Mouse (Mus musculus) forebrain, embryonic 10.5 days (tissue): ENCODE measurements around the gene Trabd2b. TPM values are rescaled to one million over a fixed set of nuclear protein-coding genes. Genes with fewer than 3 reads are reported as not detected.

Experiments
- DNase-seq: peaks from one replicate; pipeline ENCODE4 v3.0.0-alpha.2; 2017; ENCODE audit warnings: low spot score; ENCODE audit errors: extremely low spot score
- H3K27ac ChIP-seq: fragments of 300-500 bp; sonication (generic); 2 replicates; pipeline ENCODE4 v1.5.1; 2016; ENCODE audit warnings: mild to moderate bottlenecking
- H3K27me3 ChIP-seq: fragments of 300-500 bp; sonication (generic); 2 replicates; pipeline ENCODE4 v1.6.1; 2016; ENCODE audit warnings: mild to moderate bottlenecking; ENCODE audit not compliant: poor library complexity, severe bottlenecking
- H3K36me3 ChIP-seq: fragments of 300-500 bp; sonication (generic); replicated peaks from 2 replicates; pipeline ENCODE4 v1.6.1; 2016; ENCODE audit warnings: mild to moderate bottlenecking, moderate library complexity
- H3K4me1 ChIP-seq: fragments of 300-500 bp; sonication (generic); 2 replicates; pipeline ENCODE4 v1.6.1; 2016
- H3K4me3 ChIP-seq: fragments of 300-500 bp; sonication (generic); 2 replicates; pipeline ENCODE4 v1.5.1; 2016; ENCODE audit warnings: mild to moderate bottlenecking, moderate library complexity
- H3K9me3 ChIP-seq: fragments of 300-500 bp; sonication (generic); 2 replicates; pipeline ENCODE4 v1.6.1; 2016; ENCODE audit warnings: mild to moderate bottlenecking, moderate library complexity
- WGBS: fragments of 180-500 bp; shearing (Covaris S2); methylation state at CpG from one replicate; pipeline ENCODE4 v1.1.7; 2016; 5-methylcytosine and 5-hydroxymethylcytosine counted together
- polyA plus RNA-seq: library from polyadenylated mRNA; unstranded; fragments of >200 nt; fragmentation: Nextera tagmentation; extraction: Ambion mirVana; gene quantifications from 2 replicates; pipeline ENCODE4 v1.2.1, GENCODE M21; 2016

Trabd2b gene
- polyA plus RNA-seq, 1 experiment from 2014 or later: 1.0 TPM

DNA sequence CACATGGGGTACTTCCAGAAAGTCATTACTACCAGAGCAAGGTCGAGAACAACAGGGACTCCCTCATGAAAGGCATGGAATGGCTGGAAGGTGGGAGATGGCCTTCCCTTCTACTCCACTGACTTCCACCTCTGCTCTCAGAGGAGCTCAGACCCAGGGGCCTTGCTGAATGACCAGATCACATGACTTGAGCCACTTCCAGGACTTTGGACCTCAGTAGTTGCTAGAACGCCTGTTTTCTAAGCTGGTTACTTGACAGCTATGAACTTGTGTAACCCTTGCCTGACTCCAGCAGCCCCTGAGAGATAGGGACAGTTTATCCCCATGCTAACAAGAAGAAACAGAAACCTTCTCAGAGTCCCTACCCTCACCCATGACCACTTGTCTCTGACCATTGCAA is 50.6 kb downstream of the Trabd2b start:
- Histone ChIP-seq H3K4me3 (no peak overlapping the region), H3K9me3 (no peaks in the 10 kb centered on the region), H3K4me1 (peaks cover 18% of the 10 kb centered on the region), H3K27me3 (no peaks in the 10 kb centered on the region), H3K27ac (no peak overlapping the region), H3K36me3 (no peaks in the 10 kb centered on the region)
- 87% methylated on average over 2 of the region's 2 CpGs for WGBS
- DNase-seq: no peak

DNA sequence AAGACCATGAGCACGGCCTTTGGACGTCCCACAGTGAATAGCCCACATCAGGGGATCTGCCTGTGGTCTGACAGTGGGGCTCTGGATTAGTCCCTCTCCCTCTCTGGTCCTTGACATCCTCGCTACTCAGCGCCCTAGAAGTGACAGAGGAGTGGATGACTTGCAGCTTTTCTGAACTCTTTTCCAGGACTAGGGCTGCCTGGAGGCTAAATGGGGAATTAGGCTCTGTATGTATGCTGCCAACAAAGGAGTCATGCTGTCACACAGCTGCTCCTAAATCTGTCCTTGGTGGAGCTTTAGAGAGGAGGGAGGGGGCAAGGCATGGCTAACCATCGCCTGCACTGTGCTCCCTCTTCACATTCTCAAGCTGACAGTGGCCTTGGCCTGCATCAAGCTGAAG is 53.1 kb downstream of the Trabd2b start:
- no peaks in the 10 kb centered on the region for H3K36me3 ChIP-seq
- H3K27ac ChIP-seq: no peak overlapping the region
- H3K4me1 ChIP-seq: peaks cover 18% of the 10 kb centered on the region
- DNase-seq: no peak
- WGBS: 17% methylated on average over 5 of the region's 5 CpGs
- no peaks in the 10 kb centered on the region for H3K9me3 ChIP-seq
- H3K27me3 ChIP-seq: no peaks in the 10 kb centered on the region
- H3K4me3 ChIP-seq: no peak overlapping the region

DNA sequence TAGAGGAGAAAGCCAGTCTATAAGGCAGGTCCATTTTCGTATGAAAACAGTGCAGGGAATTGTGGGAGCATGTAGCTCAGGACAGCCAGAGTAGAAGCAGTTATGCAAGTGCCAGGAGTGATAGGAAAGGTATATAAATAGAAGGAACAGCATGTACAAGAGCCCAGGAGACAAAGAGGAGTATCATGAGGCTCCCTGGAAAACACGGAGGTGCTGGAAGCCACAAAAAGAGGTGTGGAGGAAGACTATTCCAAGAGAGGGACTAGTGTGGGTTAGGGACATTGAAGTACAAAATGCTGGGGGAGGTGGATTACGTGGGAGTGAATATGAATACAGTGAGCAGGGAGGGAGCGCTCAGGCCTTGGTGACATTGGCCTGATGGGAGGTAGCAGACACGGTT is 53.9 kb downstream of the Trabd2b start:
- H3K27ac ChIP-seq: no peak overlapping the region
- no peaks in the 10 kb centered on the region for H3K27me3 ChIP-seq
- no peaks in the 10 kb centered on the region for H3K36me3 ChIP-seq
- WGBS: 86% methylated on average over 5 of the region's 5 CpGs
- DNase-seq: no peak
- H3K4me1 ChIP-seq: peaks cover 18% of the 10 kb centered on the region
- H3K9me3 ChIP-seq: no peaks in the 10 kb centered on the region
- H3K4me3 ChIP-seq: no peak overlapping the region

DNA sequence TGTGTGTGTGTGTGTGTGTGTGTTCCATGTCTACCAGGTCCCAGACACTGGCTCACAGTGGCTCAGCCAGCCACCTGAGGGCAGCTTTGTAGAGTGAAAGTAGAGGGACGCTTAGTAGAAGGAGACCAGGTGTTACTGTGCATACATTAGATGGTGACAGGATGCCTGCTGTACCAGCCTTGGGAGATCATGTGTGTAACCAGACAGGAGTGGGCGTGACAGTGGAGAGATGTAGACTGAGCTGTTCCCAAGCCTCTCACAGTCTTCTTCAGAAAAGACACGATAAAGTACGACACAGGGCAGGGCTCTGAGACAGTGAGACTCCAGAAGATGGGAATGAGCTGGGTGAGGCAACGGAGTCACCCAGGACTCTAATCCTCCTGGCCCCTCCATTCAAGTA is 54.6 kb downstream of the Trabd2b start:
- H3K36me3 ChIP-seq: no peaks in the 10 kb centered on the region
- peaks cover 18% of the 10 kb centered on the region for H3K4me1 ChIP-seq
- DNase-seq: no peak
- no peaks in the 10 kb centered on the region for H3K9me3 ChIP-seq
- H3K4me3 ChIP-seq: no peak overlapping the region
- 78% methylated on average over 5 of the region's 5 CpGs for WGBS
- H3K27me3 ChIP-seq: no peaks in the 10 kb centered on the region
- no peak overlapping the region for H3K27ac ChIP-seq

DNA sequence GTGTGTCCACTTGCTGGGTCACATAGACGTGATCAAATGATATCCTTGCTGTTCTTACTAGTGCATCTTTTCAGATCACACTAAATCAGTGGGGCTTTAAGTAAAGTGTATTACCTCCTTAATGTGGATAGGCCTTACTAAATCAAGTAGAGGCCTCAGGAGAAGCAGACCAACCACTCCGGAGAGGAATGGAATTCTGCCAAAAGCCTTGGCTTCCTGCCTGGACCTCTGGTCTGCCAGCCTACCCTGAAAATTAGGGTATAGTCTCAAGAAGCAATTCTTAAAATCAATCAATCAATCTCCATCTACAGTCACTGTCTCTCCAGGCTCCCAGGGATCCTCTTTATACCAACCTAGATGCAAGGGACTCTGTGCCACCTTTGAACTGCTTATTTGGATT is 59.1 kb downstream of the Trabd2b start:
- no peak for DNase-seq
- H3K4me1 ChIP-seq: peaks cover 19% of the 10 kb centered on the region
- H3K27me3 ChIP-seq: no peaks in the 10 kb centered on the region; the same call in 1 of the 2 replicates
- H3K4me3 ChIP-seq: no peak overlapping the region
- no peaks in the 10 kb centered on the region for H3K36me3 ChIP-seq
- no peak overlapping the region for H3K27ac ChIP-seq
- WGBS: 81% methylated on average over 2 of the region's 2 CpGs
- no peaks in the 10 kb centered on the region for H3K9me3 ChIP-seq

DNA sequence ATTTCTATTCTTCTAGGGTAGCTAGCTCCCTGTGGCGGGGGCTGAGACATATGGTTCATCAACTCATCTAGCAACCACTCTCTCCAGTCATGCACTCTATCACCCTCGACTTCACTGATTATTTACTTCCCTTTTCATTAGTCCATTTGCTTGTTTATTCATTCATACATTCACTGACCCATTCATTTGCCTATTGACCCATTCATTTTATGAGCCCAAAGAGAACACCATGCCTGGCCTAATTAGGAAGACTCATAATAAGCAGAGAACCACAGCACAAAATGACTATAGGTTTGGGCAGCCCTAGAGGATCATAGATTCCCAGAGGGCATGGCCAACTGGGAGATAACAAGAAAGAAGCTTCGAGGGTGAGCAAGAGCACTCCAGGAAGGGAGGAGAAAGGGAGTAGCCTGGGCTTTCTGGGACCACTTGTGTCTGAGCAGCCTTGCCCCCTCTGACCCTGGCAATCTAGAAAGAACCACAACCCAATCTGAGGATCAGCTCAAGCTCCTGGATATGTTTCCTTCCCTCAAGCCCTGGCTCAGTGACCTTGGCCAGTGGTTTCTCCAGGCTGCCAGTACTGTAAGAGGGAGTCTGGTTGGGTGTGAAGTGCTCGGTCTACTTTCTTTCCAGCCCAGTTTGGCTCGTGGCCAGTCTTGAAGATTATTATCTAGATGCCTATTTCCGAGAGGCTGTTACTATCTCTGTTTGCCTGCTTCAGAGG is 61.0 kb downstream of the Trabd2b start:
- Histone ChIP-seq H3K4me1 (peaks cover 22% of the 10 kb centered on the region), H3K27me3 (no peaks in the 10 kb centered on the region; the same call in 1 of the 2 replicates), H3K4me3 (no peak overlapping the region), H3K36me3 (no peaks in the 10 kb centered on the region), H3K27ac (no peak overlapping the region), H3K9me3 (no peaks in the 10 kb centered on the region)
- 68% methylated on average over 6 of the region's 6 CpGs for WGBS
- DNase-seq: no peak

DNA sequence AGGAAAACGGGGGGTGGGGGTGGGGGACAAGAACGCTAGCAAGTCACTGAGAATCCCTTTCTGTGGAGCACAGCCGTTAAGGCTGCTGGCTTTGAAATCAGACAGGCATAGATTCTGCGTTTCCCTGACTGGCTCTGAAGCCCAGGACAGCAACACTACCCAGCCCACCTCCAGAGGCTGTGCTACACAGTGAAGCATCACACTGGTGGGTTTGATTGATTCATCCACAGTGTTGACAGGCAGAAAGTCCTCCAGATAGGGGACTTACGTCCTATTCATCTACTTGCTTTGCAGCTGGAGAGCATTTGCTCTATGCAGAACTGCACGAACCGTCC is 61.5 kb downstream of the Trabd2b start:
- 78% methylated on average over 7 of the region's 7 CpGs for WGBS
- H3K27me3 ChIP-seq: no peaks in the 10 kb centered on the region; the same call in 1 of the 2 replicates
- H3K27ac ChIP-seq: no peak overlapping the region
- H3K36me3 ChIP-seq: no peaks in the 10 kb centered on the region
- H3K4me1 ChIP-seq: peaks cover 22% of the 10 kb centered on the region
- H3K4me3 ChIP-seq: no peak overlapping the region
- DNase-seq: no peak
- H3K9me3 ChIP-seq: no peaks in the 10 kb centered on the region

DNA sequence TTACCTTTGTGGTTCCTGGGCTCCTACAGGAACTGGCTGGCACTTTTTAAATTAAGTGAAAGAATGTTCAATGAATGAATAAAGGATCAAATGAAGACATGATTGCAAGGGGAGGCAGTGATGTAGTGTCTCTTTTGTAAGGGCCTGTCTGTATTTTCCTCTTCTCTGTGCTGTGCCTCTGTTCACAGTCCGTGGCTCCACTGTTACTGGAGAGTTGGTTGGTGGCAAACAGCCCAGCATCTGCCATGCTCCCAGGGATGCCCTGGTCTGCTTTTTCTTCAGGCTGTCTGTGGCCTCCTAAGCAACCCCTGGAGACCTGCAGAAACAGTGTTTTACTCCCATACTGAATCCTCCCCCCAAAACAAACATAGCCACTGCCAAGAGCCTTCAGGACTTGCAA is 63.4 kb downstream of the Trabd2b start:
- H3K27ac ChIP-seq: no peak overlapping the region
- no peaks in the 10 kb centered on the region for H3K36me3 ChIP-seq
- no peaks in the 10 kb centered on the region for H3K9me3 ChIP-seq
- no peak for DNase-seq
- H3K27me3 ChIP-seq: no peaks in the 10 kb centered on the region; the same call in 1 of the 2 replicates
- peaks cover 22% of the 10 kb centered on the region for H3K4me1 ChIP-seq
- no peak overlapping the region for H3K4me3 ChIP-seq
- WGBS: 62% methylated on average over 1 of the region's 1 CpGs

DNA sequence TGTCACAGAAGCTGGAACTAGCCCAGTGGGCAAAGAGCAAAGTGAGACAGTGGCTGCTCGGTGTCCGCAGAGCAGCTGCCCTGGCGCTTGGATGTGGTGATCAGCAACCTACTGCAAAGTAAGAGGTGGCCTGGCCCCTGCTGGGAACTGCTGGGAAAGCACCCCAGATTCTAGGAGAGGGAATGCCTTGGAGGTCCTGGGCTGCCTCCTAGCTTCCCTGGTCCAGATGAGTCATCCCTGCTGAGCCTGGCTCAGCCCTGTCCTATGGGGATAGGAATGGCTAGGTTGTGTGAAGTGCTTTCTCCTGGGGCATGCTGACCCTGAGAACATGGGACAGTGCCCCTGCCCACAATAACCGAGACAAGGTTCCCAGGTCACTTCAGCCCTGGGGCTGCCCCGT is 65.6 kb downstream of the Trabd2b start:
- no peak overlapping the region for H3K27ac ChIP-seq
- H3K36me3 ChIP-seq: no peaks in the 10 kb centered on the region
- H3K4me1 ChIP-seq: peaks cover 28% of the 10 kb centered on the region
- H3K9me3 ChIP-seq: no peaks in the 10 kb centered on the region
- 81% methylated on average over 5 of the region's 5 CpGs for WGBS
- DNase-seq: no peak
- no peaks in the 10 kb centered on the region; the same call in 1 of the 2 replicates for H3K27me3 ChIP-seq
- H3K4me3 ChIP-seq: no peak overlapping the region

DNA sequence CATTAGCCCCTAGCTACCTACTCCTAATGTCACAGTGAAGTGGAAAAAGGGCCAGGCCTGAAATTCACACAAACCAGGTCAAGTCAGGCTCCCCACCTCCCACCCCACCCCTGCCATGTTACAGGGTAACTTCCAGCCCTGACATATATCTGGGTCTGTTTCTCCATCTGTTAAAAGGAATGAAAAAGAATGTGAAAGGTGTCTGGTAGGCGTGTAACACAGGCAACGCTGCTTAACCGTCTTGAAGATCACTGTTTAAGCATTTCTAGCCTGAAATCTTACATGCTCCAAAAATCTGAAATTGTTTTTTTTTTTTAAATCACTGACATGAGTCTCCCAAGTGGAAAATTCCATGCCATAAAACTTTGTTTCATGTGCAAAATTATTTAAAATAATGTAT is 69.8 kb downstream of the Trabd2b start:
- Histone ChIP-seq H3K27me3 (no peaks in the 10 kb centered on the region), H3K9me3 (no peaks in the 10 kb centered on the region), H3K4me1 (peaks cover 24% of the 10 kb centered on the region), H3K27ac (no peak overlapping the region), H3K36me3 (no peaks in the 10 kb centered on the region), H3K4me3 (no peak overlapping the region)
- 93% methylated on average over 3 of the region's 3 CpGs for WGBS
- DNase-seq: no peak

DNA sequence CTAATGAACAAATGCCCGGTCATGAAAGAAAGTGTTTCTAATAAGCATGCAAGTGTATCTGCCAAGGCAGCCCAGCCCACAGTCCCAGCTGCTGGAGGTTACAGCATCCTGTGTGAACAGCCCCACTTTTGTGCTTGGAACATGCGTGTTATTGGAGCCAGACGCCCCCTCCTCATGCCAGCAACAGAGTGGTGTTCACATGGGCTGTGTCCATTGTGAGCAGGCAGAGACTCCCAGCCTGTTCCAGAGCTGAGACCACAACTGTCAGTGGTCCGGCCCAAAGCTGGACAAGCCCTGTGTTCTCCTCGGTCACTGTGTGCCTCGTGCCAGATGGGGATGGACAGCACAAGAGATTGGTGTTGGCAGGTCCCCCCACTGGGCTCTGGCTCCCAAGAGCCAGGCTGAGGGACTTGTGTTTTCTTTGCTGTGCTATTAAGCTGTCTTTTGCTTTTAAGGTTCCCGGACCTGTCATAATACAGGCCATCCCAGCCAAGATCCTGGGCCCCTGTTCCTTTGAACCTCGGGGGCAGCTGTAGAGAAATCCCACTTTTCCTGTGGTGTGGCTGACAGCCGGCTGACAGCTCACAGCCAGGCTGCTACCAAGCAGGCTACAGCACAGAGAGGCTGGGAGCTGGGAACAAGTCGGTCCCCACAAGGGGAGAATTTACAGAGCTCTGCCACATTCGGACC is 70.7 kb downstream of the Trabd2b start:
- Histone ChIP-seq H3K4me1 (peaks cover 25% of the 10 kb centered on the region), H3K4me3 (no peak overlapping the region), H3K27me3 (no peaks in the 10 kb centered on the region), H3K27ac (no peak overlapping the region), H3K36me3 (no peaks in the 10 kb centered on the region), H3K9me3 (no peaks in the 10 kb centered on the region)
- DNase-seq: no peak
- 61% methylated on average over 11 of the region's 11 CpGs for WGBS

DNA sequence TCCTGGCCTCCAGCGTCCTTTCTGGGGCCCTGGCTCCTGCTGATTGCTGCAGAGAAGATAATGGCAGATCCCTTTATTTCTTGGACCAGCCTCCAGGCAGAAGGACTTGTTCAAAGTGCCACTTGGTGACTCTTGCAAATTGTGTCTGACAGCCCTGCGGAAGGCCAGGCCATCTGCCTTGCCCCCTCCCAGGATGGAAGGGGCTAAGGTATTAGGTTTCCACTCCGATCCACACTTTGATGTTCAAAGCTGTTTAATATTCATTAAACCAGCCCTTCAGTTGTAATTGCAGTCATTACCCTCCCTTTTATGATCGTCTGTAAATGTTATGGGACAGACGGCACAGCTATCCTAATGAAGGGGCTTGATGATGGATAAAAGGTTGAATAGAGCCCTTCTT is 75.0 kb downstream of the Trabd2b start:
- Histone ChIP-seq H3K36me3 (no peaks in the 10 kb centered on the region), H3K27ac (no peak overlapping the region), H3K4me3 (no peak overlapping the region), H3K9me3 (no peaks in the 10 kb centered on the region), H3K27me3 (no peaks in the 10 kb centered on the region), H3K4me1 (peaks cover 19% of the 10 kb centered on the region)
- WGBS: 55% methylated on average over 5 of the region's 5 CpGs
- DNase-seq: no peak

DNA sequence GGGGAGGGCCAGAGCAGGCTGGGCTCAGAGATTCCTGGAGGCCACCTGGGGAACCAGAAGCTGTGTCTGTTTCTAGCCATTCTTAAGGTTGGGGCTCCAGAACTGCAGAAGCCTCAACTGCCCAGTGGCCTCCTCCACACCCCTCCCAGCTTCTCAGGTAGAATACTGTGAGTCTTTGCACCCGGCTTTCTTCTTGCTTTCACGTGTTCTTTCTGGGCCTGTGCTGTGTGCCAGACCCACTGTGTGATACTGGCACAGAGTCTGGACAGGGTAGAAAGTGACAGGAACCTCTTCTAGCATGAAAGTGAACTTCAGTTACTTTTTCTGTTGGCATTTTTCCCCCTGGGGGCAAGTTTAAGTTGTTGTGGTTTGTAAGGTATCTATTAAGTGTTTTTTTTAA is 77.6 kb downstream of the Trabd2b start:
- DNase-seq: no peak
- H3K4me3 ChIP-seq: no peak overlapping the region
- no peak overlapping the region for H3K27ac ChIP-seq
- H3K27me3 ChIP-seq: no peaks in the 10 kb centered on the region
- 81% methylated on average over 2 of the region's 2 CpGs for whole genome bisulfite sequencing
- peaks cover 9% of the 10 kb centered on the region for H3K4me1 ChIP-seq
- no peaks in the 10 kb centered on the region for H3K36me3 ChIP-seq
- no peaks in the 10 kb centered on the region for H3K9me3 ChIP-seq
